Comparison of ENCODE assay signal across 8 mouse cellular contexts in the genomic region with DNA sequence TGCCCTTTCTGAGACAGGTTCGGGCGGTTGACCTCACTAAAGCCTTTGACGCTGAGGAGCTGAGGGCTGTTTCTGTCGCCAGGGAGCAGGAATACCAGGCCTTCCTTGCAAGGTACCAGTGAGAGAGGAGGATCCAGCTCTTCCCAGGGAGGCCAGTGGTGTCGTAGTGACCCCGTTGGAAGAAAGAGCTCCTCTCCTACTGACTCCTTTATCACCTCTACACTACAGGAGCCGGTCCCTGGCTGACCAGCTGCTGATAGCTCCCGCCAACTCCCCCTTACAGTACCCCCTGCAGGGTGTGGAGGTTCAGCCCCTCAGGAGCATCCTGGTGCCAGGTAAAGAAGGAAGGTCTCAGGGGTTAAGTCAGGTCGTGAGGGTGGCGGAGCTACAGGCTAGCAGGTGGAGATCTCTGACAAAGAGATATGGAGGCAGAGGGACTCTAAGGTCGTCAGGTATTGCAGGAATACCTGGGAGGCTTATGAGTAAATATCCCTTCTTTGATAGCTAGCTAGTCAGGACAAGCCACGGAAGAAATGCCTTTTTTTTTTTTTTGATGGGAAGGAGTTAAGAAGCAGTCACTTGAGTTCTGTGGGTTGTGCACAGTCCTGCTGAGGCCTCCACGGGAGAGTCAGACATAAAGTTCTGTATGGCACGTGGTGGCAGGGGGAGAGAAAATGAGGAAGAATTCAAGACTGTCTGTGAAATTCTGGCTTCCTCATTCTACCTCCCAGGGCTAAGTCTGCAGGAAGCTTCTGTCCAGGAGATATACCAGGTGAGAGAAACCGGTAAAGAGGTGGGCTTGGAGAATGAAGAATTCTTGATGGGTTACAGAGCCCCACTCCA. TPM values are rescaled to one million over a fixed set of nuclear protein-coding genes. Genes with fewer than 3 reads are reported as not detected.
DNase-seq lines count a peak whose midpoint lies in the region; ATAC-seq and TF ChIP-seq lines count a peak whose summit lies in the region.

No protein-coding gene starts in this region.

- H3K4me1 ChIP-seq in kidney, postnatal 0 days (replicated peaks; ENCODE audit: insufficient read depth, low read length): peaks cover 9% of the 10 kb centered on the region; the same call in 1 of the 2 replicates
- 0 out of 2 replicates have a peak, but pooled peaks cover 2% of the 10 kb centered on the region for H3K4me1 ChIP-seq in kidney, adult 2 months (ENCODE audit: control insufficient read depth, insufficient read depth, low read length)
- H3K4me1 ChIP-seq in embryonic facial prominence, embryonic 15.5 days: peaks cover 34% of the 10 kb centered on the region
- H3K4me1 ChIP-seq in limb, embryonic 10.5 days: peaks cover 50% of the 10 kb centered on the region

- no peak for ATAC-seq in kidney, postnatal 0 days (replicated peaks; ENCODE audit: low FRiP score, low read depth)
- ATAC-seq in embryonic facial prominence, embryonic 15.5 days (ENCODE audit: insufficient number of reproducible peaks, low FRiP score, low TSS enrichment, low read depth): no peak

- peak overlapping the region; percentile 93; the same call in 1 of the 2 replicates for H3K4me2 ChIP-seq in kidney, postnatal 0 days (ENCODE audit: low read length)
- peak overlapping the region; percentile 100; the same call in 1 of the 2 replicates for H3K4me2 ChIP-seq in embryonic facial prominence, embryonic 15.5 days (replicated peaks)

- no peak overlapping the region for H3K4me3 ChIP-seq in kidney, postnatal 0 days (replicated peaks; ENCODE audit: low read depth, low read length)
- H3K4me3 ChIP-seq in kidney, adult 2 months (ENCODE audit: insufficient read depth, low read depth, low read length): no peak overlapping the region
- H3K4me3 ChIP-seq in embryonic facial prominence, embryonic 15.5 days (replicated peaks): peak overlapping the region; percentile 62
- H3K4me3 ChIP-seq in limb, embryonic 10.5 days: peak overlapping the region; percentile 70; the same call in 1 of the 2 replicates

- TF ChIP-seq CTCF in kidney, postnatal 0 days (IDR thresholded peaks at IDR 0.05; ENCODE audit: low read depth): no peak
- TF ChIP-seq CTCF in kidney, adult 2 months (conservative IDR thresholded peaks at IDR 0.05; ENCODE audit: insufficient read depth, insufficient read length, low read depth, low read length): no peak

- 39% methylated on average over 15 of the region's 15 CpGs for WGBS in kidney, postnatal 0 days
- WGBS in kidney, adult 2 months: 64% methylated on average over 15 of the region's 15 CpGs
- 25% methylated on average over 15 of the region's 15 CpGs for WGBS in embryonic facial prominence, embryonic 15.5 days
- WGBS in limb, embryonic 10.5 days: 19% methylated on average over 15 of the region's 15 CpGs

- no peak for DNase-seq in kidney, postnatal 0 days (ENCODE audit: low spot score)
- no peak for DNase-seq in kidney, adult 2 months
- DNase-seq in limb, embryonic 10.5 days (ENCODE audit: low spot score): peak; percentile 48
- DNase-seq in naive thymus-derived CD4-positive, alpha-beta T cell, adult 2 months (ENCODE audit: low read depth): peak; percentile 49
- no peak for DNase-seq in adrenal gland, adult 18-20 months (ENCODE audit: low spot score in 2 of 2)
- DNase-seq in left cerebral cortex, adult 11 months (ENCODE audit: low spot score): no peak
- DNase-seq in ovary, postnatal 14 days (ENCODE audit: low spot score): no peak

- H3K9ac ChIP-seq in kidney, postnatal 0 days (ENCODE audit: low read depth, low read length): no peak overlapping the region
- no peak overlapping the region for H3K9ac ChIP-seq in embryonic facial prominence, embryonic 15.5 days

- TF ChIP-seq POLR2A in kidney, adult 2 months (IDR thresholded peaks at IDR 0.05; ENCODE audit: low read depth, low read length): no peak

- no peaks in the 10 kb centered on the region for H3K27me3 ChIP-seq in kidney, postnatal 0 days (ENCODE audit: insufficient read depth, low read length)
- peaks cover 2% of the 10 kb centered on the region; the same call in 1 of the 2 replicates for H3K27me3 ChIP-seq in kidney, adult 2 months (replicated peaks; ENCODE audit: control insufficient read depth, insufficient read depth, low read length)
- H3K27me3 ChIP-seq in embryonic facial prominence, embryonic 15.5 days: peaks cover 52% of the 10 kb centered on the region
- peaks cover 96% of the 10 kb centered on the region for H3K27me3 ChIP-seq in limb, embryonic 10.5 days (ENCODE audit: low read depth, poor library complexity, severe bottlenecking)

- no peak overlapping the region for H3K27ac ChIP-seq in kidney, postnatal 0 days
- no peak overlapping the region for H3K27ac ChIP-seq in kidney, adult 2 months (ENCODE audit: insufficient read depth, low read depth, low read length)
- no peak overlapping the region for H3K27ac ChIP-seq in embryonic facial prominence, embryonic 15.5 days (replicated peaks)
- no peak overlapping the region for H3K27ac ChIP-seq in limb, embryonic 10.5 days

- H3K9me3 ChIP-seq in kidney, postnatal 0 days (replicated peaks; ENCODE audit: low read length): no peaks in the 10 kb centered on the region
- no peaks in the 10 kb centered on the region for H3K9me3 ChIP-seq in embryonic facial prominence, embryonic 15.5 days (replicated peaks)
- no peaks in the 10 kb centered on the region for H3K9me3 ChIP-seq in limb, embryonic 10.5 days (replicated peaks)

- H3K36me3 ChIP-seq in kidney, postnatal 0 days (ENCODE audit: insufficient read depth, low read length): no peaks in the 10 kb centered on the region
- no peaks in the 10 kb centered on the region for H3K36me3 ChIP-seq in kidney, adult 2 months (ENCODE audit: control insufficient read depth, insufficient read depth, low read length)
- no peaks in the 10 kb centered on the region for H3K36me3 ChIP-seq in embryonic facial prominence, embryonic 15.5 days
- no peaks in the 10 kb centered on the region for H3K36me3 ChIP-seq in limb, embryonic 10.5 days

RNA-seq across cellular contexts. Expression of a gene that starts 2.0 kb away (rescaled TPM):
- 15.0 and 16.4 TPM in 2 replicates for polyA plus RNA-seq in kidney, postnatal 0 days (2015; fragmentation: Nextera tagmentation; extraction: Ambion mirVana)
- polyA plus RNA-seq in kidney, adult 2 months (2012; rRNA removed): 15.4 and 27.5 TPM in 2 replicates
- polyA plus RNA-seq in embryonic facial prominence, embryonic 15.5 days (2015; fragmentation: Nextera tagmentation; extraction: Ambion mirVana): 11.0 and 12.7 TPM in 2 replicates
- polyA plus RNA-seq in limb, embryonic 10.5 days (2016; fragmentation: Nextera tagmentation; extraction: Ambion mirVana): 2.8 and 3.4 TPM in 2 replicates
- 1 to 10 TPM; 7.8 to 8.6 TPM for total RNA-seq in adrenal gland, adult 18-20 months (2021)

RNA-seq across cellular contexts. Expression of a gene that starts 13.5 kb away (rescaled TPM):
- polyA plus RNA-seq in kidney, postnatal 0 days (2015; fragmentation: Nextera tagmentation; extraction: Ambion mirVana): 2.8 and 3.1 TPM in 2 replicates
- 6.6 and 8.1 TPM in 2 replicates for polyA plus RNA-seq in kidney, adult 2 months (2012; rRNA removed)
- 1.6 and 1.9 TPM in 2 replicates for polyA plus RNA-seq in embryonic facial prominence, embryonic 15.5 days (2015; fragmentation: Nextera tagmentation; extraction: Ambion mirVana)
- polyA plus RNA-seq in limb, embryonic 10.5 days (2016; fragmentation: Nextera tagmentation; extraction: Ambion mirVana): 3.4 and 4.1 TPM in 2 replicates
- total RNA-seq in adrenal gland, adult 18-20 months (2021): 1 to 10 TPM; 1.1 to 1.8 TPM

RNA-seq across cellular contexts. Expression of a gene that starts 22.9 kb away (rescaled TPM):
- 27.9 and 29.0 TPM in 2 replicates for polyA plus RNA-seq in kidney, postnatal 0 days (2015; fragmentation: Nextera tagmentation; extraction: Ambion mirVana)
- polyA plus RNA-seq in kidney, adult 2 months (2012; rRNA removed): 9.2 and 11.9 TPM in 2 replicates
- polyA plus RNA-seq in embryonic facial prominence, embryonic 15.5 days (2015; fragmentation: Nextera tagmentation; extraction: Ambion mirVana): 116 TPM in 2 replicates
- 25.8 and 36.3 TPM in 2 replicates for polyA plus RNA-seq in limb, embryonic 10.5 days (2016; fragmentation: Nextera tagmentation; extraction: Ambion mirVana)
- total RNA-seq in adrenal gland, adult 18-20 months (2021): 10 to 100 TPM; 18.8 to 20.3 TPM

RNA-seq across cellular contexts. Expression of a gene that starts 28.5 kb away (rescaled TPM):
- polyA plus RNA-seq in kidney, postnatal 0 days (2015; fragmentation: Nextera tagmentation; extraction: Ambion mirVana): 83.3 and 85.1 TPM in 2 replicates
- polyA plus RNA-seq in kidney, adult 2 months (2012; rRNA removed): 101 and 132 TPM in 2 replicates
- polyA plus RNA-seq in embryonic facial prominence, embryonic 15.5 days (2015; fragmentation: Nextera tagmentation; extraction: Ambion mirVana): 152 and 179 TPM in 2 replicates
- polyA plus RNA-seq in limb, embryonic 10.5 days (2016; fragmentation: Nextera tagmentation; extraction: Ambion mirVana): 91.4 and 122 TPM in 2 replicates
- total RNA-seq in adrenal gland, adult 18-20 months (2021): 10 to 100 TPM; 63.0 to 67.6 TPM

RNA-seq across cellular contexts. Expression of a gene that starts 44.4 kb away (rescaled TPM):
- polyA plus RNA-seq in kidney, postnatal 0 days (2015; fragmentation: Nextera tagmentation; extraction: Ambion mirVana): 45.0 and 50.1 TPM in 2 replicates
- polyA plus RNA-seq in kidney, adult 2 months (2012; rRNA removed): 116 and 120 TPM in 2 replicates
- 31.0 and 31.3 TPM in 2 replicates for polyA plus RNA-seq in embryonic facial prominence, embryonic 15.5 days (2015; fragmentation: Nextera tagmentation; extraction: Ambion mirVana)
- polyA plus RNA-seq in limb, embryonic 10.5 days (2016; fragmentation: Nextera tagmentation; extraction: Ambion mirVana): 25.0 and 27.8 TPM in 2 replicates
- 10 to 100 TPM; 41.5 to 44.7 TPM for total RNA-seq in adrenal gland, adult 18-20 months (2021)

Comparison
In these comparisons a context has a peak if more than half of its experiments do, and no peak if none do; other contexts are left out.
1. DNase-seq: peak in limb, embryonic 10.5 days (single experiment) and naive thymus-derived CD4-positive, alpha-beta T cell, adult 2 months (single experiment); none in kidney, postnatal 0 days (single experiment), kidney, adult 2 months (single experiment), adrenal gland, adult 18-20 months (0 of 2), left cerebral cortex, adult 11 months (single experiment) and ovary, postnatal 14 days (single experiment).
2. H3K4me3 ChIP-seq: peak in embryonic facial prominence, embryonic 15.5 days (single experiment) and limb, embryonic 10.5 days (single experiment); none in kidney, postnatal 0 days (single experiment) and kidney, adult 2 months (single experiment).